ENCODE assay signal across 16 mouse cellular contexts in the genomic region with DNA sequence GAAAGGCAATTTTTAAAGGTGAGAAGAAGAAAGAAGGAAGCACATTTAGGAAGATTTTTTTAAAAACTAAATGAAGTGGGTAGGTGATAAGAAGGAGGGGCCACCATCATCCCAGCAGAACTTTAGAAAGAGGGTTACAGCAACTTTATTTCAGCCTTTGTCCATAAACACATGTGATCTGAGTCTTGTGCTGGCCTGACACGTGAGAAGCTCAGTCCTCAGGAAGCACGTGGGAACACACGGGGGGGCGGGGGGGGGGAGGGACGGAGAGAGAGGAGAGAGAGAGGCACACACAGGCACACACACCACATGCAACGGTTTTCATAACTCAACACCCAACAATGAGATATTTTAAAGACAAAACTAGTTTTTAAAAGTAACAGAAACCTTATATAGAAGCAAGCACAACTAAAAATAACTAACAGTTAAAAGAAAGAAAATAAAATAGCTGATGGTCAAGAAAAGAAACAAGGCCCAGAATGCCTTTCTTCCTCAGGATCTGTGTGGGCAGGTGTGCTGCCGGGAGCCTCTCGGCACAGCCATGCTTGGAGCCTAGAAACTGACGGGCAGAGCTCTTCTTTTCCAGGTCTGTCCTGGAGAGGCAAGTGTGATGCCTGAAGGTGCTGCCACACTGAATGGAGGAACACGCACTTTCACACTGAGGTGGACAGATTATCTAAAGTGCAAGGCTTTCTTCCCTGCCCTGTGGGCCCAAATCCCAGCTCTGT. TPM values are rescaled to one million over a fixed set of nuclear protein-coding genes. Genes with fewer than 3 reads are reported as not detected.
DNase-seq lines count a peak whose midpoint lies in the region; ATAC-seq and TF ChIP-seq lines count a peak whose summit lies in the region.
"Had no signal": no experiment of that assay in that cellular context is flagged by ENCODE, and none has a peak within 500 bp of the region (broad histone marks: within the 10 kb centered on the region; RNA-seq: fewer than 3 reads in every experiment).

No protein-coding gene starts in this region.

- no peak overlapping the region for H3K4me2 ChIP-seq in intestine, embryonic 15.5 days (replicated peaks)
- H3K4me2 ChIP-seq in intestine, postnatal 0 days (replicated peaks; ENCODE audit: low read depth), result no peak overlapping the region
- H3K4me2 ChIP-seq: liver, embryonic 11.5 days had no signal

- H3K27ac ChIP-seq in intestine, embryonic 15.5 days, result no peak overlapping the region
- no peak overlapping the region for H3K27ac ChIP-seq in intestine, postnatal 0 days (ENCODE audit: low read depth, low read length)
- peak overlapping the region; percentile 32; the same call in 1 of the 2 replicates for H3K27ac ChIP-seq in thymus, adult 2 months (ENCODE audit: control insufficient read depth, insufficient read depth, low read length)
- H3K27ac ChIP-seq in limb, embryonic 10.5 days, result peak overlapping the region; percentile 64
- H3K27ac ChIP-seq: heart, adult 2 months had no signal

- TF ChIP-seq CTCF in intestine, postnatal 0 days (IDR thresholded peaks at IDR 0.05; ENCODE audit: low read depth), result no peak
- no peak for TF ChIP-seq CTCF in thymus, adult 2 months (IDR thresholded peaks at IDR 0.05; ENCODE audit: borderline replicate concordance, control insufficient read depth, extremely low read depth, insufficient read depth, low read length, poor library complexity)

- no peak overlapping the region for H3K9ac ChIP-seq in intestine, embryonic 15.5 days
- no peak overlapping the region for H3K9ac ChIP-seq in intestine, postnatal 0 days (ENCODE audit: low read depth, low read length)

- H3K9me3 ChIP-seq in intestine, embryonic 15.5 days, result no peaks in the 10 kb centered on the region
- no peaks in the 10 kb centered on the region for H3K9me3 ChIP-seq in intestine, postnatal 0 days (ENCODE audit: control insufficient read depth)
- no peaks in the 10 kb centered on the region for H3K9me3 ChIP-seq in limb, embryonic 10.5 days (replicated peaks)

- no peaks in the 10 kb centered on the region for H3K36me3 ChIP-seq in intestine, embryonic 15.5 days
- no peaks in the 10 kb centered on the region for H3K36me3 ChIP-seq in intestine, postnatal 0 days (ENCODE audit: control insufficient read depth, insufficient read depth)
- H3K36me3 ChIP-seq in thymus, adult 2 months (ENCODE audit: control insufficient read depth, insufficient read depth, low read length), result no peaks in the 10 kb centered on the region
- no peaks in the 10 kb centered on the region for H3K36me3 ChIP-seq in limb, embryonic 10.5 days

- no peak for DNase-seq in thymus, adult 2 months
- no peak for DNase-seq in thymus, postnatal 36 days
- DNase-seq in limb, embryonic 10.5 days (ENCODE audit: low spot score), result peak; percentile 54
- DNase-seq in adrenal gland, adult 8-10 months, result no peak
- DNase-seq in cerebellum, adult 8-10 months, result no peak
- DNase-seq: heart, adult 2 months; heart, postnatal 4 days; thymus, postnatal 25 days had no signal

- no peaks in the 10 kb centered on the region for H3K27me3 ChIP-seq in intestine, embryonic 15.5 days (replicated peaks)
- H3K27me3 ChIP-seq in intestine, postnatal 0 days (replicated peaks; ENCODE audit: control insufficient read depth, insufficient read depth, low read length), result no peaks in the 10 kb centered on the region
- H3K27me3 ChIP-seq in thymus, adult 2 months (ENCODE audit: control insufficient read depth, insufficient read depth, low read length), result no peaks in the 10 kb centered on the region
- H3K27me3 ChIP-seq in limb, embryonic 10.5 days (ENCODE audit: low read depth, poor library complexity, severe bottlenecking), result no peaks in the 10 kb centered on the region

- H3K4me1 ChIP-seq in intestine, embryonic 15.5 days (replicated peaks), result 0 out of 2 replicates have a peak, but pooled peaks cover 4% of the 10 kb centered on the region
- H3K4me1 ChIP-seq in intestine, postnatal 0 days (replicated peaks; ENCODE audit: control insufficient read depth, insufficient read depth, low read length), result no peaks in the 10 kb centered on the region
- peaks cover 33% of the 10 kb centered on the region for H3K4me1 ChIP-seq in thymus, adult 2 months (replicated peaks; ENCODE audit: control insufficient read depth, insufficient read depth, low read length)
- H3K4me1 ChIP-seq in limb, embryonic 10.5 days, result peaks cover 28% of the 10 kb centered on the region

- peak; percentile 58; the same call in 1 of the 2 replicates for ATAC-seq in intestine, embryonic 15.5 days
- no peak for ATAC-seq in intestine, postnatal 0 days
- no peak for ATAC-seq in activated CD4-positive, CD25-positive, alpha-beta regulatory T cell, adult 4 months

- WGBS in intestine, embryonic 15.5 days, result 41% methylated on average over 10 of the region's 10 CpGs
- 35% methylated on average over 10 of the region's 10 CpGs for WGBS in intestine, postnatal 0 days
- WGBS in thymus, adult 2 months, result 21% methylated on average over 10 of the region's 10 CpGs
- WGBS in limb, embryonic 10.5 days, result 52% methylated on average over 10 of the region's 10 CpGs

- TF ChIP-seq POLR2A in thymus, adult 2 months (IDR thresholded peaks at IDR 0.05; ENCODE audit: control insufficient read depth, extremely low read depth, insufficient read depth, low read length, poor library complexity), result no peak

- no peak overlapping the region for H3K4me3 ChIP-seq in intestine, embryonic 15.5 days (replicated peaks)
- H3K4me3 ChIP-seq in intestine, postnatal 0 days (ENCODE audit: low read depth, low read length), result no peak overlapping the region
- H3K4me3 ChIP-seq in thymus, adult 2 months (ENCODE audit: control insufficient read depth, insufficient read depth, low read length), result no peak overlapping the region
- H3K4me3 ChIP-seq in limb, embryonic 10.5 days, result no peak overlapping the region
- H3K4me3 ChIP-seq: heart, adult 2 months had no signal

RNA-seq across cellular contexts. Expression of gene Enthd1, which starts 43.1 kb away (rescaled TPM):
- polyA plus RNA-seq in intestine, embryonic 15.5 days (2015; fragmentation: Nextera tagmentation; extraction: Ambion mirVana), result not detected in 2 replicates
- 0.07 TPM in 1 of 2 replicates, not detected in the other for polyA plus RNA-seq in intestine, postnatal 0 days (2015; fragmentation: Nextera tagmentation; extraction: Ambion mirVana)
- 0.09 TPM in 2 replicates for polyA plus RNA-seq in thymus, adult 2 months (2012; rRNA removed)
- polyA plus RNA-seq in limb, embryonic 10.5 days (2016; fragmentation: Nextera tagmentation; extraction: Ambion mirVana), result not detected in 2 replicates
- not detected for total RNA-seq in adrenal gland, adult 8-10 months (2022)
- under 1 TPM in 1 of 2 experiments, not detected in 1; 0.38 TPM for polyA plus RNA-seq in activated CD4-positive, CD25-positive, alpha-beta regulatory T cell, adult 4 months (2017; shearing (Covaris generic))
- total RNA-seq: common myeloid progenitor, adult 5-6 weeks; heart, adult 2 months; heart, postnatal 4 days; layer of hippocampus, postnatal 25 days; megakaryocyte progenitor cell, adult 5-6 weeks had no signal
- polyA plus RNA-seq: heart, adult 2 months; intestine, embryonic 14.5 days; liver, embryonic 11.5 days had no signal

RNA-seq across cellular contexts. Expression of gene Grap2, which starts 50.6 kb away (rescaled TPM):
- 0.95 and 1.3 TPM in 2 replicates for polyA plus RNA-seq in intestine, embryonic 15.5 days (2015; fragmentation: Nextera tagmentation; extraction: Ambion mirVana)
- 0.24 and 0.27 TPM in 2 replicates for polyA plus RNA-seq in intestine, postnatal 0 days (2015; fragmentation: Nextera tagmentation; extraction: Ambion mirVana)
- polyA plus RNA-seq in thymus, adult 2 months (2012; rRNA removed), result 139 and 162 TPM in 2 replicates
- 0.45 and 1.3 TPM in 2 replicates for polyA plus RNA-seq in limb, embryonic 10.5 days (2016; fragmentation: Nextera tagmentation; extraction: Ambion mirVana)
- 1 to 10 TPM in 3 of 4 experiments, under 1 TPM in 1; 0.66 to 1.7 (median 1.3) TPM for total RNA-seq in adrenal gland, adult 8-10 months (2022)
- polyA plus RNA-seq in activated CD4-positive, CD25-positive, alpha-beta regulatory T cell, adult 4 months (2017; shearing (Covaris generic)), result 10 to 100 TPM; 43.4 to 46.5 TPM

Comparison
In these comparisons a context has a peak if more than half of its experiments do, and no peak if none do; other contexts are left out.
1. H3K27ac ChIP-seq: peak in thymus, adult 2 months (single experiment) and limb, embryonic 10.5 days (single experiment); none in intestine, embryonic 15.5 days (single experiment) and intestine, postnatal 0 days (single experiment).
2. RNA of gene Grap2, which starts 50.6 kb away (polyA plus RNA-seq): 139 to 162 TPM in thymus, adult 2 months and 43.4 to 46.5 TPM in activated CD4-positive, CD25-positive, alpha-beta regulatory T cell, adult 4 months; 0.95 to 1.3 TPM in intestine, embryonic 15.5 days, 0.45 to 1.3 TPM in limb, embryonic 10.5 days and 0.24 to 0.27 TPM in intestine, postnatal 0 days; every median in the first group is over 10 times any median in the second.